Mouse (Mus musculus): ENCODE measurements at regions not wholly inside any gene's neighbourhood (a gene's known extent, or its start where the extent isn't known, plus 50 kb on each side); places are given as distances from the start of the nearest gene placed in this dataset.

DNA sequence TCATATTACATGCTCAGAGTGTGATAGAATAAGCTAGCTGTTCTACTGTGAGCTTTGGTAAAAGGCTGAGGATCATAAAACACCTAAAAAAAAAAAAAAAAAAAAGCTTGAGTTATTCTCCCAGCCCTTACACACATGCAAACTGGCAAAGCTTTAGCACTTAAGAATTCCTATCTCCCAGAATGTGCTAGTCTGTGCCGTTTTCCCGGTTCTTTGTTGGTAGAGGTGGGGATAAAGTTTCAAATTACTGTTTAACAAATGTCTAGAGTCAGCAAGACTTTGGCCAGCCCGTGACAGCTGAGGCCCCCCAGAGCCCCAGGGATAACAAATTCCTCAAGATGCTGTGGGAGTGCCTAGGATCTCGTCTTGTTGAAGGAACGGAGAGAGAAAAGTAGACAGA lies 254.3 kb upstream of the Mgmt start:
- no peak for DNase-seq (ENCODE audit: low read depth in 2 of 2, low spot score in 2 of 2)

GRCm38 (mm10) chr7:136640771-136641170 lies 253.6 kb upstream of the Mgmt start:
- no peak for DNase-seq (ENCODE audit: low read depth in 2 of 2, low spot score in 2 of 2)

DNA sequence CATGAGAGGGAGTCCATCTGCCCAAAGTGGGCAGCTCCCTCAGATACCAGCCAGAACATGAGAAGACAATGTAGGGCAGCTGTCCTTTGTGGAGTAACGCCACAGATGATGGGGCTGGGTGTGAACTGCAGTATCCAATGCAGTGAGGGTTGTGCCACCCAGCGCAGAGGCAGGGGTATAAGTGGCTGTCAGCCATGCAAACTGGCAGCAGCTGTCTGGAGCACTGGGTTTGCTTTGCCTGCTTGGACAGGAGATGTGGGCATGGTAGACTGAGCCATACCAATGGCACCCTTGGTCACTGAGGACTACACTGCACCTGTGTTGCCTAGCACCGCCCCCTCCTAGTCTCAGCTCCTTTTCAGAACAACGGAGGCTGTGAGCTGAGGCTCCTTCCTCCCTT lies 244.6 kb upstream of the Mgmt start:
- DNase-seq (ENCODE audit: low read depth in 2 of 2, low spot score in 2 of 2), result no peak

- no peak for DNase-seq (ENCODE audit: low read depth in 2 of 2, low spot score in 2 of 2)
Observed at GRCm38 (mm10) chr7:136659930-136660329, 234.5 kb upstream of the Mgmt start.

DNA sequence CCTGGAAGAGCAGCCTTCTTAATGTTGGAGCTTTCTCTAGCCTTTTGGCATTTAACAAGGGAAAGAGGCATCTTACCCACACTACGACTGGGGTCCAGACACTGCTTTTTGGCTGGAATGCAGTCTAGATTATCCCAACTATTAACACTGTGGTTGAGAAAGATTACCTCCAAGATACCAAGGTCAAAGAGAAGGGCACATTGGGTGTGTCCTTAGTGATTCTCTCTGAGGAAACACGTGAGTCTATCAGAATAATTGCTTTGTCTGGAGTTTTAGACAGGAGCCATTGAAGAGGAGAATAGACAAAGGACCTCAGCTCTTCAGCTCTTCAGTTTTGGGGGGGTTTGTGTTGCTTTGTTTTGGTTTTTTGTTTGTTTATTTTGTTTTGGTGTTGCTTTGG lies 234.0 kb upstream of the Mgmt start:
- DNase-seq (ENCODE audit: low read depth in 2 of 2, low spot score in 2 of 2), result no peak

DNA sequence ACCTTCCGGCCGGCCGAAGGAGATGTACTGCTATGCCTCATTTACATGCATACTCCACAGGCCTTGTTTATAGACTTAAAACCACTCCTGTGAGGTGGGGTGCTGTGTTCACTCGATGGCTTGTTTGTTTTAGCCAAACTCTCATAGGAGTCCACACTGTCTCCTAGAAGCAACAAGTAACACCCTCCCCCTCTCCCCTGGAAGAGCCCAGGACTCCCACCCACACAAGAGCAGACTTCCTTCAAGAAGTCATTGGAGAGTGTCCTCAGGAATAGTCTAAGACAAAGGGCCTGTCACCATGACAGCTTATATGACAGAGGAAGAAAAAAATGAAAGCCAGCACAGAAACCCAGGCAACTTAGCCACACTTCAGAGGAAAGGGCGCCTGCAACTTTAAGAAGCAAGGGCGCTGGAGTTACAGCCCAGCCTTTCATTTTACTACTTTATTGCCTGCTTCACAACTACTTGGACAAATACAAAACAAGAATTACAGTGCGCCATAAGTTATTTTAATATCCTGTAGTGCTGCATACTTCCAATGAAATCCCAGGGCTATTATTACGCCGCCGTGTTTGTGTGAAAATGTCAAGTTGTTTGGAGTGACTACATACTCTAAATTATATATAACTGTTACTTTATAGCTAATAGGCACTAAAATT lies 229.9 kb upstream of the Mgmt start:
- no peak for DNase-seq (ENCODE audit: low read depth in 2 of 2, low spot score in 2 of 2)

DNA sequence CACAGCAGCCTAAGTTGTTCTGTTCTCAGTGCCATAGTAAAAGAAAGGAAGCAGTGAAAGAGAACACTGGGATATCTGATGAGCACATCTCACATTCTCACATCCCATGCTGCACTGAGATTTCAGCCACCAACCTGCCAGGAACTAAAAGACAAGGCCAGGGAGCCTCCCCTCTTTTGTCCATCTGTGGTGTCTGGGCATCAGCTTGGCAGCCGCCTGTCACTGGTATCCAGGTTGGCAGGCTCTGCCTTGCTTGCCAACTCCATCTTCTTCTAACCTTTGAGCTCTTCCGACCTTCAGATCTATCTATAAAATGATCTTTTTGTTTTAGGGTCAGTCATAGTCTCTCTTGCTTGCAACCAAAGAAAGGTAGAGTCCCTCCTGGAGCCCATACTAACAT lies 228.5 kb upstream of the Mgmt start:
- no peak for DNase-seq (ENCODE audit: low read depth in 2 of 2, low spot score in 2 of 2)

DNA sequence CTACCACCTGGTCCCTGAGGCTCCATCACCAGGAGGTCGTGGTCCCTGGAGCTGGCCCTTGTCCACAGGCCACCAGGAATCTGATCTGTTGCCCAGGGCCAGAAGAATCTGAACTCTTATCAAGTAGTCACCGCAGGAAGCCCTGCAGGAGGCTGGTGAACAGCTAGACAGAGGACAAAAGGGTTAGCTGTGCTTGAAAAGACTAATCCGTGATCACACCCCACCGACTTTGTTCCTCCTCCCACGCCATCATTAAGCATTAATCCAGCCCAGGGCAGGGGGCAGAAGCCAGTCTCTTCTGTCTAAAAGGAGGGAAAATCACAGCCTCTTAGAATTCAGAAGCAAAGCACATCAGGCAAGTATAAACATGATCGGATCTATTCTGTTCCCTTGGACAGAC lies 227.7 kb upstream of the Mgmt start:
- no peak for DNase-seq (ENCODE audit: low read depth in 2 of 2, low spot score in 2 of 2)

DNA sequence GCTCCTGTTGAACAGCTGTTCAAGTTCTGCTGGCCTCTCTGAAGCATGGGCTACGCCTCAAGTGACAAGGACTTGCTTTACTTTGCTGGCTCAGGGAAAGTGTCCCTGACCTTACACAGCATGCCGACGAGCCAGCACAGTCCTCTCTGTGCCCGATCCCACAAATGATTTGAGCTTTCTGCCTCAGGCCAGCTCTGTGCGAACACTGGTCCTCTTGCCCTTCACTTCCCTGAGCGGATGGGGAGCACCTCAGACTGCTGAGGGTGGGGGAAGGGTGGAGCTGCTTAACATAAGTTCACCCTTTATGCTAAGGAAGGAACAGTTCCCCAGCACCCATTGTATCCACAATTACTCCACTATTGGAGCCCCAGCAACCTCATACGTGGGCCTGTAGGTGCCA lies 223.7 kb upstream of the Mgmt start:
- no peak for DNase-seq (ENCODE audit: low read depth in 2 of 2, low spot score in 2 of 2)

GRCm38 (mm10) chr7:136674159-136674558 lies 220.3 kb upstream of the Mgmt start:
- no peak for DNase-seq (ENCODE audit: low read depth in 2 of 2, low spot score in 2 of 2)

- DNase-seq (ENCODE audit: low read depth in 2 of 2, low spot score in 2 of 2), result no peak
Observed at GRCm38 (mm10) chr7:136675041-136675440, 219.4 kb upstream of the Mgmt start.

DNA sequence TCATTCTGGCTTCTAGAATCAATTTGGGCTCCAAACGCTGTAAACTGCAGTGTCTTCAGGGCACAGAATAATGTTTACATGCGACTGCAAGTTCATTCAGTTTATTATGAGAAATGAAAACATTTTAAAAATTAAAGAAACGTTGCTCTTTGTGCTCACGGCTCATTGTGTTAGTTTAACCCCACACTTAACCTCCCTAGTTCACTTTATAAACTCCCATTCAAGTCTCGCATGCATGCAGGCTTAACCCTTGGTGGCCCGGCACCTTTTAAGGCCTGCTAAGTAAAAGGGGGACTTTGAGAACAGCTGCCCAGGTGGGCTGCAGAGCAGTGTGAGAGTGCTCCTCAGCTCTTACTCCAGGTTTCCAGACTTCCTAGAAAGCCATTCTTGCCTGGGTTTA lies 218.3 kb upstream of the Mgmt start:
- no peak for DNase-seq (ENCODE audit: low read depth in 2 of 2, low spot score in 2 of 2)

GRCm38 (mm10) chr7:136676987-136677545 lies 217.3 kb upstream of the Mgmt start:
- DNase-seq (ENCODE audit: low read depth in 2 of 2, low spot score in 2 of 2), result no peak

GRCm38 (mm10) chr7:136689579-136689978 lies 204.8 kb upstream of the Mgmt start:
- DNase-seq (ENCODE audit: low read depth in 2 of 2, low spot score in 2 of 2), result no peak

DNA sequence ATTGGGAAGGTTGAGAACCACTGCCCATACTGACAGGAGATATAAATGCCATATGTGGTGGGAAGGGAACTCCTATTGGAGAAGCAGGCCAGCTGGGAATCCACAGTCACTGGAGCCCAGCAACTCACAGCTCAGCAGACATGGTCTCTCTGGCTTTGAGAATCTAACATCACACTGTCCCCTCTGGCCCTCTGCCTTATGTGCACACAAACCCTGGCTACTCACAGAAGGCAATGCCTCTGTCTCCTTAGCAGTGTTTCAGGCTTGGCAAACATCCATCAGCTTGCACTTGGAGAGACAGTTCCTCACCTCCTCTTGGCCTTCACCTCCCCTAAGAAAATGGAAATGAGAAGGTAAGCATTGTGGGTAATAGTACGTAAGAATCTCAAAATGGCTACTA lies 188.2 kb upstream of the Mgmt start:
- no peak for DNase-seq (ENCODE audit: low read depth in 2 of 2, low spot score in 2 of 2)

DNA sequence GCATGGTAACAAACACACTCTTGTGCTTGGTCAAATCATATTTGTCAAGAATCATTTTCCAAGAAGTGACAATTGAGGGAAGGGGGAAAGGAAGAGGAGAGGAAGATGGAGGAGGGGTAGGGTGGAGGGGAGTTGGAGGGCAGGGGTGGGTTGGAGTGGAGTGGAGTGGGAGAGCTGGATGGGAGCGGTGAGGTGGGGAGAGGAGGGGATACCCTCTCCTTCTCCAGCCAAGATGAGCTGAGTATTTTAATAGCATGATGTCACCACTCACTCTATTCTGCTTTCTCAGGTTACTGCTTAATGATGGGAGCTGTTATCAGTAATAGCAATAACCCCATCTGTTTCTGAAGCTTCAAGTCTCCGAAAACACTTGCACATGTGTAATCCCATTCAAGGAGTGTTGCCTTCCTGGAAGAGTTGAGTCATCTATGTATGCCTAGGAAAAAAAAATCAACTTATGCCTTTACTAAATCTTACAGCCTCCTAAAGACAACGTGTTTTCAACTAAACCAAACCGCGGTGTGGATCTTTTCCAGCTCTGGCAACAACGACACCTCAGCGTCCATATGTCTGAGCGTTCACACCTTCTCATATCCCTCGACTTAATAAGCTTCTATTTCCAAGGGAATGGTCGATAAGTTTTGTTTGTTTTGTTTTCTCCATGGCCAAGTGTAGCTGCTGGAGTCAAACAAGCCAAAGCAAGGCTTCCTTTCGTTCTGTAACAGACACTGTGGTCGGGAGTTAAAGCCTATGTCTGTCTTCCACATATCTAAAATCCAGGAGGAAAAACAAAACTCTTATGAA lies 187.0 kb upstream of the Mgmt start:
- DNase-seq (ENCODE audit: low read depth in 2 of 2, low spot score in 2 of 2), result no peak

GRCm38 (mm10) chr7:136708004-136708435 lies 186.4 kb upstream of the Mgmt start:
- DNase-seq (ENCODE audit: low read depth in 2 of 2, low spot score in 2 of 2), result no peak

DNA sequence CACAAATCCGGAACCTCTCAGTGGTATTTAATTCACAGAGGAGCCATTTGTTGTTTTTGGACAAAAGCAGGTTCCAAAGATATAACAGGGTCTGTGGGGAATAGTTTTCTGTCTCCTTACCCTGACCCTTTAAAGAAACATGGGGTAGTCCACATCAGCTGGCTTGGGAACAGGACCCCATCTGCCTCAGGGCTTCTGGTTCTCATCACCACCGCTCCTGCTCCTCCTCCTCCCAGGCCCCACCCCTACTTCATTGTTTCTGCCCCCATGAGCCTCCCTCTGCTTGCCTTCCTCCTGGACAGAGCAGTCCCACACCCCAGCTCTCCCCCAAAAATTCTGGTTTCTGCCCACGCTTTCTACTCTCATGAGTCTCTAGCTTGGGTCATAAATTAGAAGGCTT lies 183.8 kb upstream of the Mgmt start:
- DNase-seq (ENCODE audit: low read depth in 2 of 2, low spot score in 2 of 2), result no peak

- DNase-seq (ENCODE audit: low read depth in 2 of 2, low spot score in 2 of 2), result no peak
Observed at GRCm38 (mm10) chr7:136712962-136713640, 181.3 kb upstream of the Mgmt start.

DNA sequence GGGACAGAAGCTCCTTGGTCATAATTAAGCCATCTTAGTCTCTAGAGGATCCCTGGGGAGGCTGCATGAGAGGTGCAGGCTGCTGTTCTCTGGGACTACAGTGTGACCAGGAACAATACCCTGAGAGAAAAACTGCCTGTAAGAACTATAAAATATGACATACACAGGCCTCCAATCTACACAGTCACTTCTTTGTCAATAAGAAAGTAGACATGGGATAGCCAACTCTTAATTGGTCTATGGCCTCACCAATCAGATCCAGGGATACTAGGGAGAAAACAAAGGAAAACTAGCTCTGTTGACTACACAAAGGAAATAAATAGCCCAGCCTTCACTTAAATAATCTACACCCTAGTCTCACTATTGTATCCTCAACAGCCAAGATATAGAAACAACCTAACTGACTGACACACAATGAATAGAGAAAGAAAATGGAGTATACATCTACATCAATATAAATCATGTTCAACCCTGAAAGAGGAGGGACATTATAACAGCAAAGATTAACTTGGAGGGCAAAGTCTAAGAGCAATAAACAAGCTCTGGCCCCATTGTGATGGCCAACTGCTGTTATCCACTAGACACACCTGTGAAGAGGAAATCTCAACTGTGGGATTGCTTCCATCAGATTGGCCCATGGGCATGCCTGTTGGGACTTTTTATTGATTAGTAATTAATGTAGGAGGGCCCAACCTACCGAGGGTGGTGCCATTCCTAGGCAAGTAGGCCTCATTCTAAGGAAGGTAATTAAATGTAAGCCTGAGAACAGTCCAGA lies 166.6 kb upstream of the Mgmt start:
- no peak for DNase-seq (ENCODE audit: low read depth in 2 of 2, low spot score in 2 of 2)

DNA sequence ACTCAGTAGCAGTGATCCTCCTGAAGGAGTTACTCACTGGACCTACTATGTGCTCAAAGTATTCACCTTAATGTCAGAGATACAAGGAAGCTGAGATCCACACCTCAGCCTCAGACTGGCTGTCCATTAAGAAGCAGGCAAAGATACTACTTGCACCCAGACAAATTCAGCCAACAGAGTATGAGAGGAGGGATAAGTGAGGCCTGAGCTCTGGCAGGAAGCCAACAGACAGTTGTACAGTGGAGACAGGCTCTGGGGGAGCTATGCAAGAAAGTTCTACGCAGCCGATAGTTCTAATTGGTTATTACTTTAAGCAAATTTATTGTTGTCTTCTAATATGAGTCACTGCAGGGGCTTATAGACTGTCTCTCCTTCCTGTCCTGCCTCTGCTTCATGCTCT lies 152.2 kb upstream of the Mgmt start:
- DNase-seq (ENCODE audit: low read depth in 2 of 2, low spot score in 2 of 2), result no peak
